Mouse (Mus musculus): ENCODE measurements at regions not wholly inside any gene's neighbourhood (a gene's known extent, or its start where the extent isn't known, plus 50 kb on each side); places are given as distances from the start of the nearest gene placed in this dataset.

DNA sequence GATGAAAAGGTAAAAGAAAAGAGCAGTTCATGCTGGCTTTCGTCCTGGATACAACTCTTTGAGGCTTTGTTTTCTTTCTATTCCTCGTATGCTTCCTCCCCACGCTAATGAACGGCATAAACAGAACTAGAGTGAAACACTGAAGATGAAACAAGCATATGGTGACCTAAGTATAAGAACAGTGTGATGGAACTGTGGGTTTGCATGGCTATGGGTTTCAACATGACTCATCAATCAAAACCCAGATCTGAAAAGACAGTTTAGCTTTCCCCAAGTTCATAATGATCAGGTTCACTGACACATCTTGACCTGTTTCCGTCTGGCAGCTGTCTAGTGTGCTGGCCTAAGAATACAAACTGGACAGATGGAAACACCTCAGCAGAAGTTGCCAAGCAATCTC, 211.7 kb downstream of the Olfr1505 start:
- no peak for TF ChIP-seq POLR2A (IDR thresholded peaks at IDR 0.05; ENCODE audit: low read depth, low read length)
- no peak for TF ChIP-seq CTCF (IDR thresholded peaks at IDR 0.05; ENCODE audit: borderline replicate concordance, insufficient read depth, low read length)
